Mouse (Mus musculus): ENCODE measurements around the gene Pax5.

DNA sequence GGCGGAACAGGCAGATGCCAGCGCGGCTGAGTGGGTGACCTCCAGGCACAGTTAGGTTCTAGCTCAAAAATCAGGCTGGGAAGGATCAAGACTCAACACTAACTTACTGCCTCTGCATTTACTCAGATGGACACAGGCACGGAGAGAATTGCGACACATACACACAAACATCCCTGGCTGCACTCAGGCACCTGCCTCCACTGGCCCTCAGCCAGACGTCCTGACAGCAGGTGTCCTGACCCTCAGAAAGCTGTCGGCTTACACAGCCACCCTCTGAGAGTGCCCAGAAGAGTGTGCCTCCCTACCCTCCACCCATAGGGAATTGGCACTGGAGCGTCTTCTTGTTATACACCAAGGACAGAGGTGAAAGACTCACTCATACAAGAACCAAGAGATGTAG, 108.9 kb downstream of the Pax5 start:
- TF ChIP-seq CTCF (IDR thresholded peaks at IDR 0.05), result no peak
- TF ChIP-seq EP300 (IDR thresholded peaks at IDR 0.05), result no peak
